In genomic region chr5:87825386-87825785, GRCm38 (mm10) we compare ENCODE assay signal across 34 mouse cellular contexts. TPM values are rescaled to one million over a fixed set of nuclear protein-coding genes. Genes with fewer than 3 reads are reported as not detected.
"Had no signal": no experiment of that assay in that cellular context is flagged by ENCODE, and none has a peak within 500 bp of the region (broad histone marks: within the 10 kb centered on the region; RNA-seq: fewer than 3 reads in every experiment).

Gene Prr27, plus strand, starts transcription at chr5:87825686.

- H3K36me3 ChIP-seq: embryonic facial prominence, embryonic 10.5 days; embryonic facial prominence, embryonic 12.5 days; embryonic facial prominence, embryonic 13.5 days; embryonic facial prominence, embryonic 15.5 days; forebrain, embryonic 10.5 days; forebrain, embryonic 12.5 days; forebrain, embryonic 15.5 days had no signal

- DNase-seq: cerebellum, adult 2 months; cerebellum, adult 8-10 months; cerebellum, adult 9-10 months; cerebellum, adult 9-11 months; cerebellum, postnatal 10 days; cerebellum, postnatal 14 days; cerebellum, postnatal 25 days; cerebellum, postnatal 36 days; embryo, embryonic 11 days; forebrain, postnatal 0 days; gastrocnemius, adult 2 months; gastrocnemius, postnatal 10 days; gastrocnemius, postnatal 14 days; gastrocnemius, postnatal 25 days; gastrocnemius, postnatal 36 days; heart, adult 11 months; heart, adult 18-20 months; heart, adult 2 months had no signal

- H3K27me3 ChIP-seq: embryonic facial prominence, embryonic 12.5 days; embryonic facial prominence, embryonic 13.5 days; embryonic facial prominence, embryonic 15.5 days; forebrain, embryonic 12.5 days; forebrain, embryonic 13.5 days; forebrain, embryonic 15.5 days had no signal

- H3K27ac ChIP-seq: embryonic facial prominence, embryonic 10.5 days; embryonic facial prominence, embryonic 12.5 days; embryonic facial prominence, embryonic 13.5 days; embryonic facial prominence, embryonic 15.5 days; forebrain, embryonic 10.5 days; forebrain, embryonic 12.5 days; forebrain, embryonic 13.5 days; forebrain, embryonic 15.5 days; gastrocnemius, adult 2 months; heart, adult 2 months had no signal

- H3K4me3 ChIP-seq: embryonic facial prominence, embryonic 10.5 days; embryonic facial prominence, embryonic 12.5 days; embryonic facial prominence, embryonic 13.5 days; embryonic facial prominence, embryonic 15.5 days; erythroblast, embryonic 14.5 days; forebrain, embryonic 10.5 days; forebrain, embryonic 12.5 days; forebrain, embryonic 13.5 days; forebrain, embryonic 15.5 days; gastrocnemius, adult 2 months; heart, adult 2 months had no signal

- H3K4me1 ChIP-seq: embryonic facial prominence, embryonic 10.5 days; embryonic facial prominence, embryonic 12.5 days; embryonic facial prominence, embryonic 13.5 days; embryonic facial prominence, embryonic 15.5 days; forebrain, embryonic 10.5 days; forebrain, embryonic 12.5 days; forebrain, embryonic 13.5 days; forebrain, embryonic 15.5 days had no signal

RNA-seq across cellular contexts. Expression of gene Prr27, which starts in this region (rescaled TPM):
- polyA plus RNA-seq: cerebellum, adult 2 months; cortical plate, adult 2 months; embryonic facial prominence, embryonic 10.5 days; embryonic facial prominence, embryonic 11.5 days; embryonic facial prominence, embryonic 12.5 days; embryonic facial prominence, embryonic 13.5 days; embryonic facial prominence, embryonic 14.5 days; embryonic facial prominence, embryonic 15.5 days; erythroblast, embryonic 14.5 days; forebrain, embryonic 10.5 days; forebrain, embryonic 11.5 days; forebrain, embryonic 12.5 days; forebrain, embryonic 13.5 days; forebrain, embryonic 14.5 days; forebrain, embryonic 15.5 days; forebrain, embryonic 16.5 days; forebrain, postnatal 0 days; frontal cortex, adult 2 months had no signal
